ENCODE assay signal across 18 mouse cellular contexts in the genomic region with DNA sequence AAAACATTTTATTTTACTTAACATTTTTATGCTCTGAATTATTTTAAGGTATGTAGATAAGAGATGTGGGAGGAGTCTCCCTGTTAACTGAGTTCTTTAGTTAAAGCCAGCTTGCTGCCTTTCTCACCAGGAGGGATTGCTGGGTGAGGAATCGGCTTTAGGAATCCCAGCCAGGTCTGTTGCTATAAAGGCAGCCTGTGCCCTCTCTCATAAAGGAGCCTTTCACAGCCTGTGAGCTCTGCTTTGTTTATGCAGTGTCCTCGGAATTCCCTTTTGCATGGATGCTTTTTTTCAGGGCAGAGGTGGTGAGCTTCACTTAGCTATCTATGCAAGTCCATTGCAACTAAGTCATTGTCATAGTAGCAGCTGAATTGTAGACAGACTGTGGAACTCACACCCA.
DNase-seq lines count a peak whose midpoint lies in the region; ATAC-seq and TF ChIP-seq lines count a peak whose summit lies in the region.
"Had no signal": no experiment of that assay in that cellular context is flagged by ENCODE, and none has a peak within 500 bp of the region (broad histone marks: within the 10 kb centered on the region; RNA-seq: fewer than 3 reads in every experiment).

No protein-coding gene starts in this region.

- no peak overlapping the region for H3K9ac ChIP-seq in forebrain, embryonic 13.5 days
- H3K9ac ChIP-seq in forebrain, embryonic 12.5 days: no peak overlapping the region
- no peak overlapping the region for H3K9ac ChIP-seq in midbrain, postnatal 0 days (replicated peaks; ENCODE audit: low read length, poor library complexity, severe bottlenecking)
- H3K9ac ChIP-seq: embryonic facial prominence, embryonic 13.5 days; hindbrain, embryonic 15.5 days had no signal

- no peak overlapping the region for H3K27ac ChIP-seq in forebrain, embryonic 13.5 days
- no peak overlapping the region for H3K27ac ChIP-seq in forebrain, embryonic 12.5 days
- H3K27ac ChIP-seq in midbrain, embryonic 10.5 days (replicated peaks): peak overlapping the region; percentile 38; the same call in 1 of the 2 replicates
- no peak overlapping the region for H3K27ac ChIP-seq in midbrain, postnatal 0 days (ENCODE audit: low read depth, low read length)
- H3K27ac ChIP-seq: embryonic facial prominence, embryonic 13.5 days; heart, embryonic 10.5 days; hindbrain, embryonic 15.5 days had no signal

- H3K4me2 ChIP-seq in forebrain, embryonic 13.5 days: no peak overlapping the region
- H3K4me2 ChIP-seq in forebrain, embryonic 12.5 days: no peak overlapping the region
- no peak overlapping the region for H3K4me2 ChIP-seq in midbrain, postnatal 0 days (ENCODE audit: low read depth, low read length, poor library complexity, severe bottlenecking)
- H3K4me2 ChIP-seq: embryonic facial prominence, embryonic 13.5 days; hindbrain, embryonic 15.5 days had no signal

- TF ChIP-seq CTCF in midbrain, postnatal 0 days (IDR thresholded peaks at IDR 0.05): no peak

- H3K4me1 ChIP-seq in forebrain, embryonic 13.5 days: peaks cover 6% of the 10 kb centered on the region
- H3K4me1 ChIP-seq in forebrain, embryonic 12.5 days: peaks cover 15% of the 10 kb centered on the region
- peaks cover 44% of the 10 kb centered on the region for H3K4me1 ChIP-seq in midbrain, embryonic 10.5 days
- H3K4me1 ChIP-seq in midbrain, postnatal 0 days (ENCODE audit: insufficient read depth, low read length): no peaks in the 10 kb centered on the region
- H3K4me1 ChIP-seq: heart, embryonic 10.5 days; hindbrain, embryonic 15.5 days had no signal

- H3K27me3 ChIP-seq in forebrain, embryonic 13.5 days: no peaks in the 10 kb centered on the region
- H3K27me3 ChIP-seq in forebrain, embryonic 12.5 days: no peaks in the 10 kb centered on the region
- H3K27me3 ChIP-seq in midbrain, embryonic 10.5 days (ENCODE audit: low read depth, poor library complexity, severe bottlenecking): no peaks in the 10 kb centered on the region
- no peaks in the 10 kb centered on the region for H3K27me3 ChIP-seq in midbrain, postnatal 0 days (ENCODE audit: insufficient read depth, low read length)
- H3K27me3 ChIP-seq: embryonic facial prominence, embryonic 13.5 days; hindbrain, embryonic 15.5 days had no signal

- 2% methylated on average over 2 of the region's 2 CpGs for WGBS in forebrain, embryonic 13.5 days
- whole genome bisulfite sequencing in forebrain, embryonic 12.5 days: 3% methylated on average over 2 of the region's 2 CpGs
- 6% methylated on average over 2 of the region's 2 CpGs for WGBS in midbrain, embryonic 10.5 days
- WGBS in midbrain, postnatal 0 days: 7% methylated on average over 2 of the region's 2 CpGs

- peak; percentile 35 for DNase-seq in midbrain, embryonic 10.5 days (ENCODE audit: low spot score)
- DNase-seq in midbrain, postnatal 0 days (ENCODE audit: low spot score): no peak
- DNase-seq in embryo, embryonic 11 days: peak; percentile 34
- DNase-seq in retina, embryonic 14.5 days (ENCODE audit: low spot score): peak; percentile 58
- no peak for DNase-seq in T-cell, adult 2 months (ENCODE audit: low spot score)
- DNase-seq in right cerebral cortex, postnatal 36 days (ENCODE audit: low spot score in 2 of 2): no peak
- DNase-seq: adrenal gland, postnatal 25 days; cerebellum, adult 2 months; liver; thymus, postnatal 36 days had no signal

- no peaks in the 10 kb centered on the region for H3K9me3 ChIP-seq in forebrain, embryonic 13.5 days (replicated peaks)
- H3K9me3 ChIP-seq in forebrain, embryonic 12.5 days: no peaks in the 10 kb centered on the region
- no peaks in the 10 kb centered on the region for H3K9me3 ChIP-seq in midbrain, embryonic 10.5 days (replicated peaks)
- H3K9me3 ChIP-seq in midbrain, postnatal 0 days (ENCODE audit: low read length): no peaks in the 10 kb centered on the region
- H3K9me3 ChIP-seq: embryonic facial prominence, embryonic 13.5 days; heart, embryonic 10.5 days; hindbrain, embryonic 15.5 days had no signal

- H3K36me3 ChIP-seq in forebrain, embryonic 13.5 days (ENCODE audit: poor library complexity, severe bottlenecking): no peaks in the 10 kb centered on the region
- H3K36me3 ChIP-seq in forebrain, embryonic 12.5 days (replicated peaks): no peaks in the 10 kb centered on the region
- H3K36me3 ChIP-seq in midbrain, embryonic 10.5 days: no peaks in the 10 kb centered on the region
- H3K36me3 ChIP-seq in midbrain, postnatal 0 days (ENCODE audit: insufficient read depth, low read length): no peaks in the 10 kb centered on the region
- H3K36me3 ChIP-seq: embryonic facial prominence, embryonic 13.5 days; heart, embryonic 10.5 days; hindbrain, embryonic 15.5 days had no signal

- ATAC-seq in forebrain, embryonic 13.5 days: 0 out of 2 replicates have a peak, but pooled peaks have one; percentile 28
- ATAC-seq in forebrain, embryonic 12.5 days (ENCODE audit: low FRiP score): no peak; the same call in 1 of the 2 replicates
- no peak for ATAC-seq in midbrain, postnatal 0 days (ENCODE audit: low FRiP score)
- ATAC-seq: CD4-positive, CD25-positive, alpha-beta regulatory T cell, adult 4 months; intestine, postnatal 0 days; lung, postnatal 0 days had no signal

- no peak overlapping the region for H3K4me3 ChIP-seq in forebrain, embryonic 13.5 days
- no peak overlapping the region for H3K4me3 ChIP-seq in forebrain, embryonic 12.5 days (replicated peaks)
- H3K4me3 ChIP-seq in midbrain, embryonic 10.5 days: no peak overlapping the region
- H3K4me3 ChIP-seq in midbrain, postnatal 0 days (ENCODE audit: low read depth, low read length): no peak overlapping the region
- H3K4me3 ChIP-seq: embryonic facial prominence, embryonic 13.5 days; heart, embryonic 10.5 days; hindbrain, embryonic 15.5 days had no signal

Comparison
In these comparisons a context has a peak if more than half of its experiments do, and no peak if none do; other contexts are left out.
1. DNase-seq: peak in midbrain, embryonic 10.5 days (single experiment), embryo, embryonic 11 days (single experiment) and retina, embryonic 14.5 days (single experiment); none in midbrain, postnatal 0 days (single experiment), T-cell, adult 2 months (single experiment) and right cerebral cortex, postnatal 36 days (0 of 2).